9 mouse cellular contexts compared by ENCODE assay signal in the genomic region with DNA sequence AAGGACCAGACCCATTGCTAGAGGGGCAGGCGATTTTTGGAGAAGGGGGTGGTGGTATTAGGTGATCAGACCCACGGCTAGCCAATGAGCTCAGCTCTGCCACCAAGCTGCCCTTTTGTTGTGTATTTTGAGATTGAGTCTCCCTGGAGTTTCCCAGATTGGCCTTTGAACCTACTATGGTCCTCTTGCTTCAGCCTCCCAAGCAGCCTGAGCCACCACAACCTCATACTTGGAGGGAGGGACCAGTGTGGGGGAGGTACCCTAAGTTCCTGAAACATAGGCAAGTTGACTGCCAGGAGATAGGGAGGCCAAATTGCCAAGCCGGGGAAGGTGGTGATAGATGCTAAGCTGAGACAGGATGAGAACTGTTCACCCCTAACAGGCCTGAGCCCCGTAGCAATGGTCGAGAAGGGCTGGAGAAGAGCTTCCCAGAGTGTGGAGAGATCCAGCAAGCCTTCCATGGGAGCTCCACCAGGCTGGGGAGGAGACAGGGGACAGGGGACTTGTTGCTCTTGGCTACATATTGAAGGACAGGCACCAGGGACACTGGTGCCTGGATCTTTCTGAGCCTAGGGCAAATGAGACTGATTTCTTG.
DNase-seq lines count a peak whose midpoint lies in the region; ATAC-seq and TF ChIP-seq lines count a peak whose summit lies in the region.
"Had no signal": no experiment of that assay in that cellular context is flagged by ENCODE, and none has a peak within 500 bp of the region (broad histone marks: within the 10 kb centered on the region; RNA-seq: fewer than 3 reads in every experiment).

No protein-coding gene starts in this region.

- H3K4me3 ChIP-seq in lung, embryonic 14.5 days (ENCODE audit: low read depth, low read length) = no peak overlapping the region
- no peak overlapping the region for H3K4me3 ChIP-seq in lung, postnatal 0 days (ENCODE audit: low read depth, low read length)
- peak overlapping the region; percentile 43 for H3K4me3 ChIP-seq in hindbrain, embryonic 10.5 days
- H3K4me3 ChIP-seq in midbrain, embryonic 15.5 days = no peak overlapping the region
- H3K4me3 ChIP-seq: lung, embryonic 15.5 days had no signal

- WGBS in lung, embryonic 14.5 days = 26% methylated on average over 5 of the region's 5 CpGs
- WGBS in lung, postnatal 0 days = 49% methylated on average over 5 of the region's 5 CpGs
- WGBS in hindbrain, embryonic 10.5 days = 21% methylated on average over 5 of the region's 5 CpGs
- 22% methylated on average over 5 of the region's 5 CpGs for WGBS in midbrain, embryonic 15.5 days

- no peaks in the 10 kb centered on the region for H3K27me3 ChIP-seq in lung, embryonic 14.5 days (ENCODE audit: insufficient read depth, low read length)
- no peaks in the 10 kb centered on the region for H3K27me3 ChIP-seq in lung, postnatal 0 days (replicated peaks; ENCODE audit: insufficient read depth, low read length)
- peaks cover 89% of the 10 kb centered on the region for H3K27me3 ChIP-seq in hindbrain, embryonic 10.5 days (ENCODE audit: insufficient read depth, poor library complexity, severe bottlenecking)
- H3K27me3 ChIP-seq in midbrain, embryonic 15.5 days (replicated peaks) = no peaks in the 10 kb centered on the region
- H3K27me3 ChIP-seq: lung, embryonic 15.5 days had no signal

- no peak for TF ChIP-seq CTCF in lung, embryonic 14.5 days (IDR thresholded peaks at IDR 0.05; ENCODE audit: low read depth)
- TF ChIP-seq CTCF in lung, postnatal 0 days (IDR thresholded peaks at IDR 0.05) = no peak

- no peak for ATAC-seq in lung, embryonic 14.5 days (ENCODE audit: insufficient read depth)
- no peak for ATAC-seq in lung, postnatal 0 days
- ATAC-seq in midbrain, embryonic 15.5 days (replicated peaks) = no peak
- ATAC-seq in megakaryocyte-erythroid progenitor cell, adult 5-6 weeks (replicated peaks; ENCODE audit: low FRiP score, low TSS enrichment, poor library complexity, severe bottlenecking) = no peak

- H3K4me1 ChIP-seq in lung, embryonic 14.5 days (ENCODE audit: insufficient read depth) = peaks cover 55% of the 10 kb centered on the region
- peaks cover 25% of the 10 kb centered on the region; the same call in 1 of the 2 replicates for H3K4me1 ChIP-seq in lung, postnatal 0 days (ENCODE audit: insufficient read depth, low read depth, low read length)
- H3K4me1 ChIP-seq in hindbrain, embryonic 10.5 days (replicated peaks) = peaks cover 100% of the 10 kb centered on the region
- peaks cover 97% of the 10 kb centered on the region for H3K4me1 ChIP-seq in midbrain, embryonic 15.5 days

- 0 out of 2 replicates have a peak overlapping the region, but pooled peaks have one; percentile 15 for H3K4me2 ChIP-seq in lung, embryonic 14.5 days
- H3K4me2 ChIP-seq in lung, postnatal 0 days (replicated peaks; ENCODE audit: low read depth, low read length) = no peak overlapping the region
- H3K4me2 ChIP-seq in midbrain, embryonic 15.5 days = no peak overlapping the region
- H3K4me2 ChIP-seq: lung, embryonic 15.5 days had no signal

- TF ChIP-seq EP300 in lung, postnatal 0 days (IDR thresholded peaks at IDR 0.05) = no peak

- peak overlapping the region; percentile 20; the same call in 1 of the 2 replicates for H3K9ac ChIP-seq in lung, embryonic 14.5 days
- no peak overlapping the region for H3K9ac ChIP-seq in lung, postnatal 0 days (replicated peaks; ENCODE audit: low read depth)
- H3K9ac ChIP-seq in midbrain, embryonic 15.5 days = peak overlapping the region; percentile 7; the same call in 1 of the 2 replicates
- H3K9ac ChIP-seq: lung, embryonic 15.5 days had no signal

- 0 out of 2 replicates have a peak overlapping the region, but pooled peaks have one; percentile 10 for H3K27ac ChIP-seq in lung, embryonic 14.5 days (ENCODE audit: low read depth)
- H3K27ac ChIP-seq in lung, postnatal 0 days (ENCODE audit: low read length) = no peak overlapping the region
- peak overlapping the region; percentile 82 for H3K27ac ChIP-seq in hindbrain, embryonic 10.5 days
- H3K27ac ChIP-seq in midbrain, embryonic 15.5 days = no peak overlapping the region
- H3K27ac ChIP-seq: lung, embryonic 15.5 days had no signal

- no peaks in the 10 kb centered on the region for H3K36me3 ChIP-seq in lung, embryonic 14.5 days (ENCODE audit: insufficient read depth)
- H3K36me3 ChIP-seq in lung, postnatal 0 days (ENCODE audit: insufficient read depth, low read length) = no peaks in the 10 kb centered on the region
- H3K36me3 ChIP-seq in hindbrain, embryonic 10.5 days = no peaks in the 10 kb centered on the region
- no peaks in the 10 kb centered on the region for H3K36me3 ChIP-seq in midbrain, embryonic 15.5 days (replicated peaks)
- H3K36me3 ChIP-seq: lung, embryonic 15.5 days had no signal

- DNase-seq in adrenal gland, postnatal 10 days = peak; percentile 39
- no peak for DNase-seq in adrenal gland, postnatal 36 days
- DNase-seq in lung, embryonic 14.5 days = no peak
- DNase-seq in lung, postnatal 0 days (ENCODE audit: low spot score) = no peak
- DNase-seq in hindbrain, embryonic 10.5 days (ENCODE audit: low spot score) = no peak
- no peak for DNase-seq in spleen, postnatal 4 days (ENCODE audit: low spot score in 2 of 2)

- no peaks in the 10 kb centered on the region for H3K9me3 ChIP-seq in lung, embryonic 14.5 days (ENCODE audit: low read depth, low read length)
- H3K9me3 ChIP-seq in lung, postnatal 0 days (ENCODE audit: low read length) = no peaks in the 10 kb centered on the region
- H3K9me3 ChIP-seq in hindbrain, embryonic 10.5 days = no peaks in the 10 kb centered on the region
- no peaks in the 10 kb centered on the region for H3K9me3 ChIP-seq in midbrain, embryonic 15.5 days
- H3K9me3 ChIP-seq: lung, embryonic 15.5 days had no signal

Comparison
In these comparisons a context has a peak if more than half of its experiments do, and no peak if none do; other contexts are left out.
1. H3K27ac ChIP-seq: peak in lung, embryonic 14.5 days (single experiment) and hindbrain, embryonic 10.5 days (single experiment); none in lung, postnatal 0 days (single experiment) and midbrain, embryonic 15.5 days (single experiment).